Mouse (Mus musculus) lung, adult 2 months (tissue): Measurements from ENCODE around the gene Arxes1. TPM values are rescaled to one million over a fixed set of nuclear protein-coding genes. Genes with fewer than 3 reads are reported as not detected.
A peak's percentile ranks its signal among the peaks of the same experiment; 100 is the strongest.
"Not testable (repeated sequence)": the region's sequence is repeated elsewhere in the genome, so short reads cannot be mapped to it uniquely, and the experiment has no call there.

Experiments
- DNase-seq: peaks from one replicate; pipeline ENCODE4 v3.0.0; 2022
- H3K4me1 ChIP-seq: fragments of 200-500 bp; 2 replicates; pipeline ENCODE4 v1.6.1; 2011; ENCODE audit warnings: low read length; ENCODE audit not compliant: control insufficient read depth, insufficient read depth
- H3K4me3 ChIP-seq: fragments of 200-500 bp; replicated peaks from 2 replicates; pipeline ENCODE3; 2011; ENCODE audit warnings: low read depth, mild to moderate bottlenecking, control low read depth, low read length; ENCODE audit errors: extremely low read depth
- CTCF ChIP-seq: fragments of 200-500 bp; IDR thresholded peaks from 2 replicates; pipeline ENCODE4 v1.5.1; 2011; ENCODE audit warnings: mild to moderate bottlenecking, low read length, control low read depth; ENCODE audit not compliant: insufficient read depth
- POLR2A ChIP-seq: fragments of 200-500 bp; IDR thresholded peaks from 2 replicates; pipeline ENCODE4 v1.6.1; 2011; ENCODE audit warnings: low read depth, mild to moderate bottlenecking, control low read depth, low read length, borderline replicate concordance; ENCODE audit errors: extremely low read depth
- WGBS: fragments of 180-500 bp; shearing (Covaris S2); methylation state at CpG from one replicate; pipeline ENCODE4 v1.1.7; 2018; 5-methylcytosine and 5-hydroxymethylcytosine counted together
- polyA plus RNA-seq: library from polyadenylated mRNA; depleted of rRNA; stranded (reverse); fragments of >200 nt; gene quantifications from 2 replicates; pipeline ENCODE4 v1.2.3, GENCODE M21; 2012; rRNA removed

Gene Arxes1
- polyA plus RNA-seq, 1 experiment = 1.1 TPM

DNA sequence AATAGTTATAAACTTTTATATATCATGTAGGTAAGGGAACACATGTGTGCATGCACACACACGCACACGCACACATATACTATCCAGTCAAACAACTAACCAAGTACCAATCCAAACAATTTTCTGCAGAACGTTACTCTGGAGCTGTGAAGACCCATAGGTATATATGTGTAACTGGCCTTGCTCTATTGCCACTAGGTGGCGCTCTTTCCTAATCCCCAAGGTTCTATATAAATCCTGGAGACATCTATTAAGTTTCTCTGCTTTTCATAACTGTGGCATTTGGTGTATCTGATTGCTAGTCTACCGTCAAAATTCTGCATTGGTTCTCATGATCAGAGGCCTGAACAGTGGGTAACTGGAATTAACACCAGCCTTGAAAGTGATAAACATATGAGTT lies 14.4 kb downstream of the Arxes1 start:
- Histone ChIP-seq H3K4me3 (no peak overlapping the region), H3K4me1 (no peaks in the 10 kb centered on the region)
- no peak for DNase-seq
- TF ChIP-seq CTCF = no peak
- TF ChIP-seq POLR2A = no peak
- WGBS = 18% methylated on average over 5 of the region's 5 CpGs

DNA sequence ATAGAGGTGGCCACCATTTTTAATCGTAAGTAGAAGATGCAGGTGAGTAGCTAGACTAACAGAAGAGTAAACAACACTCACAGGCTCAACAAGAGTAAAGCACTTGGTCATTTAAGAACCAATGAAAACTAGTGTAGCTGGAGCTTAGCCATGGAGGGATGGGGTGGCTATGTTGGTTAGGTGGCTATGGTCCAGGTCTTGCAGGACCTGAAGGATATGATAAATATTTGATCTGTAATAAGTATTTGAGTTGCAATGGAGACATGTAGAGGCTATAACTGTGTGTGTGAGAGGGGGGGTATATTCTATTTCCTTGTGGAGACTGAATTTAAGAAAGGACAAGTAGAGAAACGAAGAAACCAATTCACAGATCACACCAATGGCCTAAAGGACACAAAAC lies 18.1 kb downstream of the Arxes1 start:
- DNase-seq = no peak
- H3K4me1 ChIP-seq = no peaks in the 10 kb centered on the region
- no peak overlapping the region for H3K4me3 ChIP-seq
- TF ChIP-seq CTCF = no peak
- TF ChIP-seq POLR2A = no peak
- 63% methylated on average over 2 of the region's 2 CpGs for WGBS

DNA sequence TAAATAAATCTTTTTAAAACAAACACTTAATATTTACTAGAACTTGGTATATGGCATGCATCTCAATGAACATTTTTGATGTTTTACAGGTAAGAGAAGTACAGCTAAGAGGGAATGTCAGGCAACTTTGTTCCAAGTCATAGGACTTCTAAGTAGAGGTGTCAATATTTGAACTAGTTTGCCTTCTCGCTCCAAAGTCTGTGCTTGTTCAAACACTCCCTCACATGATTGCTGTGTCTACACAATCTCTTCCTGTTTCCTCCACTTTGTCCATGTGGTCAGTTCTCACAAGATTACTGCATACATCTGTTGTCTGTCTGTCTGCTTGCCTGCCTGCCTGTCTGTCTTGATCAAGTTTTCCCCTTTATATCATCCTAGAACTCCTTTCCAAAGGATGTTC lies 27.5 kb downstream of the Arxes1 start:
- Histone ChIP-seq H3K4me3 (no peak overlapping the region), H3K4me1 (no peaks in the 10 kb centered on the region)
- 47% methylated on average over 1 of the region's 1 CpGs for WGBS
- no peak for DNase-seq
- TF ChIP-seq CTCF (no peak), POLR2A (no peak)

DNA sequence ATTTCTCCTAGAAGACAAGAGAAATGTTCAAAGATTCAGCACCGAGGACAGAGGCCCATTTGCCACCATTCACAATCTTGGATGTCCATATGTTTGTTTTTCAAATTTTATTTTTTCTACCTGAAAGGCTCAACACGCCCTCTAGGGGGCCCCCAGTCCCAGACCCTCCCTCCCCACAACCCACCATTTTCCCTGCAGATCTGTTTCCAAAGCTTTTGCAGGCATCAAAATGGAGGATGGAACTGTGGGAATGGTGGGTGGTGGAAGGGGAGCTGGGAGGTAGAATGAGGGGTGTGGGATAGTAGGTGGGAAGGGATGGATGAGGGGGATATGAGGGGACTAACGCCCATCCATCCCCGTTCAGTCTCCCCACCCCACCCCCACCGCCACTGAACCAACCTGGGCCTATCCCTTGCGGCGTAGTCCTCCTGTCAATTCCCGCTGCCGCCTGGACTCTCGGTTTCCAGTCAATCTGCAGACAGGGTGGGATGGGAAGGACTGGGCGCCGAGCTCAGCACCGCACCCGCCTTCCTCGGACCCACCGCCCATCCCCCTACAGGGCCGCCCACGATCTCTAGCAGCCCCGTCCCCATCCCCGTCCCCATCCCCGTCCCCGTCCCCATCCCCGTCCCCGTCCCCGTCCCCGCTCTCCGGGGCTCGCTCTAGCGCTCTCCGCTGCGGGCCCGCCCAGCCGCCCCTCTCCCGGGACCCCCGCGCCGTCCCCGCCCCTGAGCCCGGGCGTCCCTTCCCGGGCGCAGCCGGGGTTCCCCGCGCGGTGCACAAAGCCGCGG lies 34.2 kb downstream of the Arxes1 start:
- H3K4me1 ChIP-seq, DNase-seq: not testable (repeated sequence)
- 34% methylated on average over 23 of the region's 48 CpGs for WGBS
- H3K4me3 ChIP-seq = peak overlapping the region; percentile 28

DNA sequence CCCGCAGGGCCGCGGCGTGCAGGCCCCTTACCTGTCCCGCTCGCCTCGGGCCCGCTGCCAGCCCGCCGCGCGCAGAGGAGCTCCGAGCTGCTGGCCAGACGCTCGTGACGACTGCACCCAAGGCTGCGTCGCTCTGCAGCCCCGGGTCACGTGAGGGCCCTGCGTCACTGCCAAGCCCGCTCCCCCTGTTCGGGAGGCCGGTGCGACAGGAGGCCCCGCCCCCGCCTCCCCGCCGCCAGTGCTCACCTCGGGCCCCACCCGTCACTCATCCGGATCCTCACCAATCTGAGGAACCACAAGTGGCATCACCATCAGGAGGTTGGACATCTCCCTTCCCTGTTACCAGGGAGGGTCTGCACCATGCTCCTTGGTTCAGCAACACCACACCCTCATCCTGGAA lies 34.9 kb downstream of the Arxes1 start, which contains the start of gene Bex2:
Gene Bex2, minus strand, starts transcription at position 217 of the 400 bp plus-strand sequence.
- DNase-seq, H3K4me1 ChIP-seq: not testable (repeated sequence)
- peak within 1 kb of the TSS; percentile 28 for H3K4me3 ChIP-seq
- WGBS = 16% methylated on average over 12 of the region's 32 CpGs

Other genes starting within 250 kb of the Arxes1 start
- 2.6 TPM in 2 replicates for gene Bhlhb9, start 235.8 kb upstream of the Arxes1 start, polyA plus RNA-seq
- gene Gprasp2, start 194.3 kb upstream of the Arxes1 start, polyA plus RNA-seq = 1.5 and 1.7 TPM in 2 replicates
- 10.2 and 12.2 TPM in 2 replicates for gene Arxes2, start 39.5 kb upstream of the Arxes1 start, polyA plus RNA-seq
- 18.6 and 23.7 TPM in 2 replicates for gene Bex2, start 34.9 kb downstream of the Arxes1 start, polyA plus RNA-seq
- gene Nxf3, start 51.9 kb downstream of the Arxes1 start, polyA plus RNA-seq = 0.04 and 0.06 TPM in 2 replicates
- 10.8 and 12.0 TPM in 2 replicates for gene Bex4, start 105.6 kb downstream of the Arxes1 start, polyA plus RNA-seq
- gene Tceal8, start 139.0 kb downstream of the Arxes1 start, polyA plus RNA-seq = 4.5 and 11.4 TPM in 2 replicates
- gene Tceal5, start 170.5 kb downstream of the Arxes1 start, polyA plus RNA-seq = 0.11 TPM in 2 replicates
- gene Tceal7, start 181.4 kb downstream of the Arxes1 start, polyA plus RNA-seq = not detected in 2 replicates
- gene Bex1, start 182.1 kb downstream of the Arxes1 start, polyA plus RNA-seq = 3.0 and 3.4 TPM in 2 replicates
- gene Tceal9, start 211.7 kb downstream of the Arxes1 start, polyA plus RNA-seq = 13.9 and 30.9 TPM in 2 replicates
- gene Bex3, start 236.9 kb downstream of the Arxes1 start, polyA plus RNA-seq = 37.3 and 54.9 TPM in 2 replicates